Mouse (Mus musculus) stomach, postnatal 0 days (tissue): Measurements from ENCODE around the gene Pxdc1. TPM values are rescaled to one million over a fixed set of nuclear protein-coding genes. Genes with fewer than 3 reads are reported as not detected.

ENCODE experiments used
- ATAC-seq: fragments of 200-750 bp; cut with Nextera tagmentation; 2 replicates; pipeline ENCODE4 v1.8.0; 2017; ENCODE audit not compliant: low FRiP score, low TSS enrichment
- DNase-seq: peaks from one replicate; pipeline ENCODE4 v3.0.0-alpha.2; 2016; ENCODE audit warnings: low spot score
- H3K27ac ChIP-seq: fragments of 300-500 bp; sonication (generic); replicated peaks from 2 replicates; pipeline ENCODE4 v1.5.1; 2014; ENCODE audit warnings: mild to moderate bottlenecking, control low read depth
- H3K27me3 ChIP-seq: fragments of 300-500 bp; sonication (generic); 2 replicates; pipeline ENCODE4 v1.6.1; 2014; ENCODE audit warnings: low read length; ENCODE audit not compliant: control insufficient read depth, insufficient read depth
- H3K36me3 ChIP-seq: fragments of 300-500 bp; sonication (generic); 2 replicates; pipeline ENCODE4 v1.6.1; 2014; ENCODE audit warnings: low read length, mixed read lengths; ENCODE audit not compliant: control insufficient read depth, insufficient read depth
- H3K4me1 ChIP-seq: fragments of 300-500 bp; sonication (generic); replicated peaks from 2 replicates; pipeline ENCODE4 v1.6.1; 2014; ENCODE audit warnings: antibody characterized with exemption; ENCODE audit not compliant: control insufficient read depth, insufficient read depth
- H3K4me2 ChIP-seq: fragments of 300-500 bp; sonication (generic); replicated peaks from 2 replicates; pipeline ENCODE4 v1.6.1; 2014; ENCODE audit warnings: low read depth, mild to moderate bottlenecking, control low read depth, moderate library complexity
- H3K4me3 ChIP-seq: fragments of 300-500 bp; sonication (generic); 2 replicates; pipeline ENCODE4 v1.5.1; 2014; ENCODE audit warnings: low read depth, low read length, control low read depth
- H3K9ac ChIP-seq: fragments of 300-500 bp; sonication (generic); 2 replicates; pipeline ENCODE4 v1.6.1; 2014; ENCODE audit warnings: mild to moderate bottlenecking, low read length, control low read depth, mixed read lengths
- H3K9me3 ChIP-seq: fragments of 300-500 bp; sonication (generic); 2 replicates; pipeline ENCODE4 v1.6.1; 2016; ENCODE audit warnings: low read length; ENCODE audit not compliant: control insufficient read depth
- CTCF ChIP-seq: IDR thresholded peaks from 2 replicates; pipeline ENCODE4 v1.5.1; 2016; ENCODE audit warnings: antibody characterized with exemption, low read depth, mild to moderate bottlenecking, moderate library complexity
- EP300 ChIP-seq: optimal IDR thresholded peaks from 2 replicates; pipeline ENCODE3; 2016; ENCODE audit warnings: antibody characterized with exemption
- WGBS: fragments of 180-500 bp; shearing (Covaris S2); extraction: QIAGEN DNeasy Blood & Tissue Kit; methylation state at CpG from one replicate; pipeline ENCODE4 v1.1.7; 2014; 5-methylcytosine and 5-hydroxymethylcytosine counted together
- polyA plus RNA-seq: library from polyadenylated mRNA; unstranded; fragments of >200 nt; fragmentation: Nextera tagmentation; extraction: Ambion mirVana; gene quantifications from 2 replicates; pipeline ENCODE4 v1.2.1, GENCODE M21; 2015

Gene Pxdc1
- polyA plus RNA-seq, 1 experiment from 2014 or later, result 14.4 TPM

DNA sequence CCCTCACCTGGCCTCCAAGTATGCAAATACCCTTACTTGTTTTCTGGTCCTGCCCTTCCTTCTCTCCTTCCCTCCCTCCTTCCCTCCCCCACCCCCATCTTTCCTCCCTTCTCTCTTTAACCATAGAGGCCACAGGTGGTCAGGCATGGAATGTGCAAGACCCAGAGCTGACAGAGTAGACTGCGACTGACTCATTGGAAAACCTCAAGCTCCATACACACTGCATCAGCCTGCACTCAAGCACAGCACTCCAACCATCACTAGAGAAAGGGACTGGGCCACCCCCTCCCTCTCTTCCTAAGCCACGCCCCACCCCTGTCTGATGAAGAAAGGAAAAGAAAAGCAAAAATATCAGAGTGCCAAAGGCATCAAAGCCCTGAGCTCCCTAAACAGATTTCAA lies 12.2 kb downstream of the Pxdc1 start:
- ATAC-seq, result no peak
- no peaks in the 10 kb centered on the region; the same call in 1 of the 2 replicates for H3K36me3 ChIP-seq
- DNase-seq, result no peak
- H3K27ac ChIP-seq, result no peak overlapping the region
- TF ChIP-seq CTCF (no peak), EP300 (no peak)
- no peaks in the 10 kb centered on the region for H3K27me3 ChIP-seq
- H3K9ac ChIP-seq, result no peak overlapping the region
- H3K4me3 ChIP-seq, result no peak overlapping the region
- no peak overlapping the region for H3K4me2 ChIP-seq
- 68% methylated on average over 2 of the region's 2 CpGs for WGBS
- no peaks in the 10 kb centered on the region for H3K4me1 ChIP-seq
- H3K9me3 ChIP-seq, result no peaks in the 10 kb centered on the region

DNA sequence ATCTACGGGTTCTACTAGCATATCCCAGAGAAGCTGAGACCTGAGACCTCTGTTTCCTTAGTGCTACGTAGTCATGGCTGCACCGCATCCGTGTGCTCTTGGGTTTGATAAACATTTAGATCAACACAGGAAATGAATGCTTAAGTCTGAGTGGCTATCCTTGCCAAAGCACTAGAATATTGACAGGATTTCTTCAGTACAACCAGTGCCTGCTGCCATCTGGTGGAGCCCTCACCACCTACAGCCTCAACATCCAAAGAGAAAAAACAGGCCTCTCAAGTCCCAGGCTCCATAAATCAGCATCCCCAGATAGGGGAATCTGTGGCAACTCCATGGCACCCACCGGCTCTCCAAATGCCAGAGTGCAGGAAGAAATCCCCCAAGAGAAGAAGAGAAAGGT lies 17.3 kb downstream of the Pxdc1 start:
- TF ChIP-seq CTCF (peak; percentile 94), EP300 (no peak)
- Histone ChIP-seq H3K9me3 (no peaks in the 10 kb centered on the region), H3K27ac (no peak overlapping the region), H3K4me1 (no peaks in the 10 kb centered on the region), H3K9ac (no peak overlapping the region), H3K4me2 (no peak overlapping the region), H3K36me3 (no peaks in the 10 kb centered on the region; the same call in 1 of the 2 replicates), H3K4me3 (no peak overlapping the region), H3K27me3 (no peaks in the 10 kb centered on the region)
- peak; percentile 73 for DNase-seq
- WGBS, result 22% methylated on average over 5 of the region's 5 CpGs
- ATAC-seq, result peak; percentile 77

DNA sequence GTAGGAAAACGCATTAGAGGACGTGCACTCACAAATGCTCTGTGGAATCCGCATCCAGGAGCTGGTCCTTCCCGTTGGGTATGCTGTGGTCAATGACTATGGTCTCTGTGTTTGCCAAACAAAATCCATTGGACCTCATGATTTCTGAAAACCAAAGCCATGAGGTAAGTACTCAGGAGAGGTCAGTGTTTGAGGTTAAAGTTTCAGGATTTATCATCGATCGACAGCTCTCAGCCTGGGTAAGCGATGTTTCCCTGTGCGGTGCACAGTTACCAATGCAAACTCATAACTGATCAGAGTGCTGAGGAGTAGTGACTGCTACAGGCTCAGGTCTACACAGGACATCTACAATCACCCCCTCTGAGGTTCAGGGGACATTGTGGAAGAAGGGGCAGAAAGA lies 23.0 kb downstream of the Pxdc1 start:
- no peak for ATAC-seq

DNA sequence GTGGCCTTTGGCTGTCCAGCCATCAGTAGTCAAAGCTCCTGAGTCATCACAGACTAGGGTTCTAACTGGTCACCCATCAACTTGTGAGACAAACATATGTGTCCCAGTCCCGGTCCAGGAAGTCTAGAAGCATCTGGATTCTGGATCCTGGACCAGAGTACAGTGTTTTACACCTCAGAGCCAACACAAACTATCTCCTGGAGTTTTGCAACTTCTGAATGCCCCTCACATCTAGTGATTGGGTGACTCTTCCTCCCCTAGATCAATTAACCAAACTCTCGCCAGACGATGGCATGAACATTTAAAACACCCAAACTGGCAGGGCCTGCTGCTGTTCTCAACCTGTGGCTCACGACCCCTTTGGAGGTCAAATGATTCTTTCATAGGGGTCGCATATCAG lies 23.5 kb downstream of the Pxdc1 start:
- Histone ChIP-seq H3K9me3 (no peaks in the 10 kb centered on the region), H3K9ac (no peak overlapping the region), H3K27me3 (no peaks in the 10 kb centered on the region), H3K4me1 (no peaks in the 10 kb centered on the region), H3K27ac (no peak overlapping the region), H3K4me2 (no peak overlapping the region), H3K4me3 (no peak overlapping the region), H3K36me3 (0 out of 2 replicates have a peak, but pooled peaks cover 5% of the 10 kb centered on the region)
- WGBS, result 85% methylated on average over 5 of the region's 5 CpGs
- no peak for ATAC-seq
- no peak for DNase-seq
- TF ChIP-seq EP300 (no peak), CTCF (no peak)

More for the DNA sequence above, 23.0 kb downstream of the Pxdc1 start:
- WGBS, result 97% methylated on average over 8 of the region's 8 CpGs
- TF ChIP-seq CTCF (no peak), EP300 (no peak)
- DNase-seq, result no peak
- H3K9me3 ChIP-seq, result no peaks in the 10 kb centered on the region
- H3K36me3 ChIP-seq, result peaks cover 5% of the 10 kb centered on the region; the same call in 1 of the 2 replicates
- H3K27ac ChIP-seq, result no peak overlapping the region
- H3K4me2 ChIP-seq, result no peak overlapping the region
- no peaks in the 10 kb centered on the region for H3K27me3 ChIP-seq
- no peak overlapping the region for H3K4me3 ChIP-seq
- no peak overlapping the region for H3K9ac ChIP-seq
- no peaks in the 10 kb centered on the region for H3K4me1 ChIP-seq

DNA sequence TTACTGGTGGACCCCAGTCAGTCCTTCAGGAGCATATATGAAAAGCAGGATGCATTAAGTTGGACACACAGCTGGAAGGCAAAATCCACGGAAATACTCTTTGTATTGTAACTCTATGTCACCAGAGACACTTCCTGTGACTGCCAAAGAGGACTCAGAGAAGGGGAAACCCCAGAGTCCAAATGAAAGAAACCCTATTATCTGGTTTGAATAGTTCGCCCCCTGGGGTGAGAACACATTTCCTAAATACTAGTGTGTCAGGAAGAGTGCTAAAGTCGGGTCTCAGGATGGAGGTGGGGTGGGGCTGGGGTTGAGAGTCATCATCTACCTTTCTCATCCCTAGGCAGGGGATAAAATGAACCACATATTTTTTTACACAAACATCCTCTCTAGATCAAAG lies 25.8 kb downstream of the Pxdc1 start:
- H3K27me3 ChIP-seq, result no peaks in the 10 kb centered on the region
- ATAC-seq, result no peak
- WGBS, result 54% methylated on average over 3 of the region's 3 CpGs

DNA sequence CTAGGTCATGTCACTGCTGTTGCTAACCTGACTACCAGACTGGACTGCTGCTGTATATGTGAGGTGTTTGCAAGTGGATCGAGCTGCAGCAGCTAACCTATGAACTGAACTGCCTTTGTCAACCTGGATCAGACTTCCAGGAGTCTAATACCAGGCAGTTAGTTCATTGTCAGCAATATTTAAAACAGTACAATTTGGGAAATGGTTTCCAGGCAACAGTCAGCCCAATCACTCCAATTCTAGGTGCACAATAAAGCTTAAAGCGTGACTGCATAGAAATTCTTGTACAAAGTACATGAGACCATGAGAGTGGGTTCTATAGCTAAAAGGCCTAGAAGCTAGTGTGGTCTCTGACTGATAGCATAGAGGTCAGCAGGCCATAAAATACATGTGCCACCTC lies 28.9 kb downstream of the Pxdc1 start:
- 89% methylated on average over 2 of the region's 2 CpGs for WGBS
- DNase-seq (no peak), ATAC-seq (no peak)
- Histone ChIP-seq H3K27me3 (no peaks in the 10 kb centered on the region), H3K9ac (no peak overlapping the region), H3K4me3 (no peak overlapping the region), H3K4me2 (no peak overlapping the region), H3K4me1 (no peaks in the 10 kb centered on the region), H3K27ac (no peak overlapping the region), H3K9me3 (no peaks in the 10 kb centered on the region), H3K36me3 (no peaks in the 10 kb centered on the region)
- TF ChIP-seq CTCF, result no peak

More for the DNA sequence above, 25.8 kb downstream of the Pxdc1 start:
- H3K9ac ChIP-seq, result no peak overlapping the region
- H3K9me3 ChIP-seq, result no peaks in the 10 kb centered on the region
- no peaks in the 10 kb centered on the region for H3K4me1 ChIP-seq
- no peak overlapping the region for H3K27ac ChIP-seq
- H3K4me3 ChIP-seq, result no peak overlapping the region
- DNase-seq, result no peak
- no peak overlapping the region for H3K4me2 ChIP-seq
- 0 out of 2 replicates have a peak, but pooled peaks cover 5% of the 10 kb centered on the region for H3K36me3 ChIP-seq
- TF ChIP-seq CTCF (0 out of 2 replicates have a peak, but pooled peaks have one; percentile 6), EP300 (no peak)
